Mouse (Mus musculus) neutrophil, adult 5-6 weeks (primary cell): ENCODE data around the gene Trappc2l. TPM values are rescaled to one million over a fixed set of nuclear protein-coding genes. Genes with fewer than 3 reads are reported as not detected.

Experiments
- total RNA-seq: library from RNA; stranded (forward); fragments of 200-1000 nt; gene quantifications from 2 replicates; pipeline ENCODE4 v1.2.3, GENCODE M21; 2017

Trappc2l gene
- total RNA-seq, 1 experiment from 2014 or later = 23.7 TPM

Other genes starting within 250 kb of the Trappc2l start
- 75.5 and 80.3 TPM in 2 replicates for gene Zc3h18, start 235.0 kb upstream of the Trappc2l start, total RNA-seq
- not detected in 2 replicates for gene Il17c, start 189.6 kb upstream of the Trappc2l start, total RNA-seq
- gene Cyba, start 178.7 kb upstream of the Trappc2l start, total RNA-seq = 285 and 300 TPM in 2 replicates
- gene Mvd, start 168.2 kb upstream of the Trappc2l start, total RNA-seq = 4.8 TPM in 2 replicates
- 0.47 and 1.5 TPM in 2 replicates for gene Snai3, start 150.9 kb upstream of the Trappc2l start, total RNA-seq
- gene Rnf166, start 135.6 kb upstream of the Trappc2l start, total RNA-seq = 42.0 and 46.2 TPM in 2 replicates
- 24.1 and 25.2 TPM in 2 replicates for gene Ctu2, start 135.5 kb upstream of the Trappc2l start, total RNA-seq
- 22.1 and 24.4 TPM in 2 replicates for gene Piezo1, start 60.3 kb upstream of the Trappc2l start, total RNA-seq
- gene Cdt1, start 43.6 kb upstream of the Trappc2l start, total RNA-seq = 29.8 and 30.4 TPM in 2 replicates
- gene Aprt, start 34.7 kb upstream of the Trappc2l start, total RNA-seq = 26.4 and 42.6 TPM in 2 replicates
- 11.2 and 17.1 TPM in 2 replicates for gene Galns, start 177 bp upstream of the Trappc2l start, total RNA-seq
- gene Pabpn1l, start 11.1 kb downstream of the Trappc2l start, total RNA-seq = not detected in 2 replicates
- gene Cbfa2t3, start 87.5 kb downstream of the Trappc2l start, total RNA-seq = 6.8 and 17.8 TPM in 2 replicates
- 5.2 and 8.3 TPM in 2 replicates for gene Acsf3, start 163.8 kb downstream of the Trappc2l start, total RNA-seq
- gene Cdh15, start 236.3 kb downstream of the Trappc2l start, total RNA-seq = not detected in 2 replicates